Mouse (Mus musculus) liver (tissue): ENCODE data around the gene D17H6S53E.

Source experiments
- DNase-seq: peaks from one replicate; pipeline ENCODE4 v3.0.0-alpha.2; 2020; ENCODE audit warnings: mixed read lengths

Gene D17H6S53E

GRCm38 (mm10) chr17:35126206-35126611 lies at the start of gene D17H6S53E:
TSS of gene D17H6S53E (plus strand) at chr17:35126373.
- DNase-seq: peak; percentile 89

GRCm38 (mm10) chr17:35076507-35077176 lies 49.5 kb upstream of the D17H6S53E start, which contains the start of gene Ly6g6e:
TSS of gene Ly6g6e (plus strand) at chr17:35076902.
- no peak for DNase-seq

DNA sequence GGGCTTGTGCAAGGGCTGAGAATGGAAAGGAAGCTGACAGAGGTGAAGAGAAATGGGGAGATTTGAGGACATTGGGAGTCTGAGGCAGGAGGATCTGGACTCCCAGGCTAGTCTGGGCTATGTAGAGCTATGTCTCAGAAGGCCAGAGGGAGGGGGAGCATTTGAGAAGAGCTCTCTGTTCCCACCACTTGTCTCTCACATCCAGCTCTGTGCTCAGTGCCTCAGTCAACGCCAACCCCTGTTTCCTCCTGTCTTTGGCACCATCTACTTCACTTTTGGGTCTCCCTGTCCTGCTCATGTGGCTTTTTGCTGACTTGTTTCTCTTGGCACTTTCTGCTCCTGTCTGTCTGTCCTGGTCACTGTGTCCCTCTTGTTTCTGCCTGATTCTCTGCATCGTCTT lies 48.9 kb upstream of the D17H6S53E start:
- DNase-seq: no peak

DNA sequence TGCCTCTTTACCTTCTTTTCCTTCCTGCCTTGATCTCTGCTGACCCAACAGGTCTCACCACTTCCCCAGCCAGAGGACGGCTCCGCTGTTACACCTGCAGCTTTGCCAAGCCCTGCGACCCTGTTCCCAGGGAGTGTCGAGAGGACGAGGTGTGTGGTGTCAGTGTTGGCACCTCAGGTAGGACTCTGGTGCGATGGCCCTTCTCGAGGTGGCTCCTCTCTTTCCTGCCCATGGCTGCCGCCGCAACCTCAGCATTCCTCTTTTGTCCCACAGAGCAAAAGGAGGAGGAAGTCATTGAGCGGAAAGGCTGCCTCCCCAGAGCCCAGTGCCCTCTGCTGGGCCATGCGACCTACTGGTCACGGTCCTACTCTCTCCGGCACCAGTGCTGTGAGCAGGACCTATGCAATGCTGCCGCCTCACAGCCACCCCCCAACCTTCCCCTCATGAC lies 48.4 kb upstream of the D17H6S53E start, which contains the start of gene Ly6g6d:
Gene Ly6g6d, minus strand, starts transcription at position 280 of the 448 bp plus-strand sequence.
- peak; percentile 45 for DNase-seq

DNA sequence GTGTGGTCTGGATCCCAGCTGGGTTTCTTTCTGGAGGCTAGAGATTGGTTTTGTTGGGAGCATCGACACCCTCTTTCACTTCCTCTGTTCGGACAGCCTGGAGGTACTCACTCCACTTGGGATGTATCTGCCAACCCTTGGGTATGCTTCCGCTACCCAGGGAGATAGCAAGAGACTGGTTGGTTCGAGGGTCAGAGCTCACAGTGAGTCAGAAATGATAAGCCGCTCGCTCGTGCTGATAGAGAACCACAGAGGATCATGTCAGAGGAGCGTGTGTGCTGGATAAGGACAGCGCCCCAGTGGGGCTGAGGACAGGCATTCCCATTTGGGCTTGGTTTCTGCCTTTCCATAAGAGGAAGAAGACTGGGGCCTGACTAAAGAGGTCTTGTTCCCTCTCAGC lies 46.4 kb upstream of the D17H6S53E start:
- peak; percentile 85 for DNase-seq

- no peak for DNase-seq
These were observed 45.9 kb upstream of the D17H6S53E start for GRCm38 (mm10) chr17:35080248-35080647.

DNA sequence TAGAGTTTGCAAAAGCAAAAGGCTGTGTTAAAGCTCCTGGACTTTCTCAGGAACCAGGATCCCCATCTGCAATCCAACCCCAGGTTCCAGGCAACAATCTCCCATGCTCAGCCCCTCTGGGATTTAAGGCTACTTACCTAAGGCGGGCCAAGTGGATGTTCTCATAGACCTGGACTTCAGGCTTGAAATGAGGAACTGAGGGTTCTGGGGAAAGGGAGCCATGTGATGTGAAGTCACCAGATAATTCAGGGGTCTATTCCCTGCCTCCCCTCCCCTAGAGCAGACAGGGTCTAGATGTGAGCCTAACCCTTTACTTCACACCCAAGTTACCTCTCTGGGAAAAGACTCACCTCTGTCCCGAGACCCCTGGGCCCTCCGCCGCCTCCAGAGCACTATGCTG lies 45.5 kb upstream of the D17H6S53E start:
- no peak for DNase-seq

- no peak for DNase-seq
These were observed 43.2 kb upstream of the D17H6S53E start for GRCm38 (mm10) chr17:35082841-35083576.

DNA sequence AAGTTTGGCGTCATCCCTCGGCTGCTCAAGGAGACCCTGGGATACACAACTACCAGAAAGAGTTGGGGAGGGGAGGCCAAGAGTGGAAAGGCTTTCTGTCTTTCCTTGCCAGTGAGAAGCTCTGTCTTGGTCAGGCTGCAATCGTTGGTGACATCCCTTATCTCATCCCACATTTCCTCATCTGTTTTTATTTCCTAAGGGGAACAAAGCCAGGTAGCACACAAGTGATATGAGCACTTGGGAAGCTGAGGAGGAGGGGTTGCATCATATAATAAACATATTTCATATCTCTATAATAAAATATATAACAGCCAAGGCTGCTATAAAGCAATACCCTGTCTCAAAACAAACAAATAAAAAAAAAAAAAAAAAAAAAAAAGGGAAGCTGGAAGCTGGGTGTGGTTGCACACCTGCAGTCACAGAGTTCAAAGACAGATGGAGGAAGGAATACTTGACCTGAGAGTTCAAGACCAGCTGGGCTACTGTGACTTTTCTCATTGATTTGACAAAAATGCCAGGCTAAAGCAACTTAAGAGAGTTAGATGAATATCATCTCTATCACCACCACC lies 42.2 kb upstream of the D17H6S53E start:
- DNase-seq: no peak

DNA sequence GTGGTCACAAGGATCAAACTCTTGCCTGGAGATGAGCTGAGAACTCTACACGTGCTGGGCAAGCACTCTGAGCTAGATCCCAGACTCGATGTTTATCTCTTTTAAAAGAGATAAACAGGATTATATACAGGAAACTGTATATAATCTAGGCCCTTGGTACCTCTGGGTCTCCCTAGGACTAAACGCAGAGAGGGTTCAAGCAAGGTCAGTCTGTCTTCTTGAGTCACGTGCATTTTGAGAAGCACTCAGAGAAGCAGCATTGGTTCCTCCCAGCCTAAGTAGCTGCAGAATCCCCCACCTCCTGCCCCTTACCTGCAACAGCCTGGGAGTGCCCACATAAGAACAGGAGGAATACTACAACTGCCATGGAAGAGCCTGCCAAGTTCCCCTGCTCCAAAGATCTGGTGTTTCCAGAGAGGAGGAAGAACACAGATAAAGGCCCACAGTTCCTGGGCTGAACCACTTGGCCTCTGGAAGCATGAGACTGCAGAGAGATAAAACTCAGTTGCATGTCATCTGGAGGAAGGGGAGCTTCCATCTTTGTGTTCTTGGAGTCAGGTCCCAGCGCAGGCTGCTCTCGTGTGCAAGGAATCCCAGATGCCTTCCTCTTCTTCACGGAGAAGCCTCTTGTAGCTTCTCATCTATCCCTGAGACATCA lies 40.8 kb upstream of the D17H6S53E start, which contains the start of gene Ly6g6f:
Gene Ly6g6f, minus strand, starts transcription at position 403 of the 658 bp plus-strand sequence.
- DNase-seq: no peak

GRCm38 (mm10) chr17:35088151-35088550 lies 38.0 kb upstream of the D17H6S53E start:
- no peak for DNase-seq

DNA sequence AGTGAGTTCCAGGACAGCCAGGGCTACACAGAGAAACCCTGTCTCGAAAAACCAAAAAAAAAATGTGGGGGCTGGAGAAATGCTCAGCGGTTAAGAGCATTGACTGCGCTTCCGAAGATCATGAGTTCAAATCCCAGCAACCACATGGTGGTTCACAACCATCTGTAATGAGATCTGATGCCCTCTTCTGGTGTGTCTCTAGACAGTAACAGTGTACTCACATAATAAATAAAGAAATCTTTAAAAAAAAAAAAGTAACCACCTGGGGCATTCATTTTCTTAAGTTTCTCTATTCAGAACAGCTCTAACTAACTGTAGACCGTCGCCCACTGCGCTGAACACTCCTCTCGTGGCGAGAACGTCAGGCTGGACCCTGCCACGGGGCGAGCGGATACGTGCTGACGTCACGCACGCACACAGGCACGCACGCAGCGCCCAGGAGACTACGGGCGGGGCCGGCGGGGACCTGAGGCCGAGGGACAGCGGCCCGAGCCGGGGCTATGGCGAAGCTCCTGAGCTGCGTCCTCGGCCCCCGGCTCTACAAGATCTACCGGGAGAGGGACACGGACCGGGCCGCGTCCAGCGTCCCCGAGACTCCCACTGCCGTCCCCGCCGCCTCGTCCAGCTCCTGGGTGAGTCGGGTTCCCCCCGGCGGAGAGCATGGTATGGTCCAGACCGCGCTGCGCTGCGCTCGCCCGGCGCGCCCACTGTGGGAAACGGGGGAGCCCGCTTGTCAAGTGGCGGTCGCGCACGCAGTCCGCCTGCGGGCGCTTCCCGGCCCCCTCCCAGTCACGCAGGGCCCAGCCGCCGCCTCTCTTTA lies 37.1 kb upstream of the D17H6S53E start, which contains the start of gene Abhd16a:
Gene Abhd16a, plus strand, starts transcription at position 439 of the 820 bp plus-strand sequence.
- peak; percentile 94 for DNase-seq

- peak; percentile 68 for DNase-seq
These were observed 35.8 kb upstream of the D17H6S53E start for GRCm38 (mm10) chr17:35090166-35090932.

GRCm38 (mm10) chr17:35092403-35093198 lies 33.6 kb upstream of the D17H6S53E start:
- DNase-seq: no peak

DNA sequence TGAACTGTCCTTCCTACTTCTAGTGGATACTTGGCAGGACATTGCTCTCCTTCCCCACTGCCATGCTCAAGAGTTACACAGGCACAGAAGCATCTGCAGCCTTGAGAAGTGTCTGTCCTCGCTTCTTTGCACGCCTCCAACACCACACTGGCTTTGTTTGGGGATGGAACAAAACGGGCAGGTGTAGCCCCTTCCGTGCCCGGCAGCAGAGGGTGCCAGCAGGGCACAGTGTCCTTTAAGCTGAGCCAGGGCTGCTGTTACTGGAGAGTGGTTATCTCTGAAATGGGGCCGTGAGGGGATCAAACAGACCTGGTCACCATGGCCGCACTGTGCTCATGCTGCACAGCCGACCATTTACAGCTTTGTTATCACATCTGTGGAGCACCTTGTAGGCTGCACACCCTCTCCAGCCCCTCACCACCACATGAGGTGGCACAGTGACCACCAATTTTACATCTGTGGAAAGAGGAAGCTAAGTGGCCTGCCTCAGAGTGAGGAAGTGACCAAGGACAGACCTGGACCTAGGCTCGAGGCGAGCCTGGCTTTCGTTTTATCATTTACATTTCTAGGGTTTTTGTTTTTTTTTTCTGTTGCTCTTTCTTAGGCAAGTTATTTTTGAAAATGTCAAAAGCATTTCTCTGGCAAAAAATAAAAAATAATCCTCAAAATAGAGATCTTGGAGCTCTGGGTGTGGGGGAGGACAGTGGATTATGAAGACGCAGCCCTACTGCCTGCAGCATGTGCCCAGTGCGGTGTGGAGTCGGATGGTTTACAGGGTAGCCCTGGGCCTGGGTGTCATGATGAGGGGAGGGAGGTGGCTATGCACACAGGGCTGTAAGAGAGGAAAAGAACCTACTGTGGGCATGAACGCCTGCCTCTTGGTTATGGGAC lies 31.5 kb upstream of the D17H6S53E start:
- DNase-seq: no peak

DNA sequence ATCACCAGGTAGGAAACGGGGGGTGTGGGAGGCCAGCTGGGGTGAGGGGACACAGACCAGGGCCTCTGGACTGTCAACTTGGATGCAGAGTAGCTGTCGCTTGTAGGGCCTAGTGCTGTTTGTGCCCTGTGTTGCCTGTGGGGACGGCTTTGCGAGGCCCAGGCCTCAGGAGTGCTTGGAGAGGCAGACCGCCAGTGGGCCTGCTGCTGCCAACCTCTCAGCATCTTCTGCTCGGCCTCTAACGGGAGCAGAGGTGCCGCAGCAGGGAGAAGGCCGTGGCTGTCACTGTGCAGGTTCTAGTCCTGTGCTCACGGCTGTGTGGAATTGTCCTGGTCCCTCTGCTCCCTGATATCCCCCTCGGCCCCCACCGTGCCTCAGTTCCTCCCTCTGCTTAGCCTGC lies 29.6 kb upstream of the D17H6S53E start:
- DNase-seq: no peak

DNA sequence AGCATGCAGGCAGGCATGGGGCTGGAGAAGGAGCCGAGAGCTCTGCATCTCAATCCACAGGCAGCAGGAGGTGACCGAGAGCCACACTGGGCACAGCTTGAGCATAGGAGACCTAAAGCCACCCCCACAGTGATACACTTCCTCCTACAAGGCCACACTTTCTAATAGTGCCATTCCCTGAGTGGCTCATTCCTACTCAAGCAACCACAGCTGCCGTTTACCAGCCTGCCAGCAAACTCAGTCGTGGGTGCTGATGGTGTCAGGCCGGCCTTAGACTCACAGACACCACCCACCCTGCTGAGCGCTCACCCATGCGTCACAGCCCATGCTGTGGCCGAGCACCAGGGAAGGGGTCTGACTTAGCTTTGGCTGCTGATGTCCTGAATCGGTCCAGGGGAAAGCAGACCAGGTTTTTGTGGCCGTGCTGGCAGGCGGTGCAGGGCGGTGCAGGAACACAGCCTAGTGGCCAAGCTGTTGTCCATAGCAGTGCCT lies 29.0 kb upstream of the D17H6S53E start:
- no peak for DNase-seq

DNA sequence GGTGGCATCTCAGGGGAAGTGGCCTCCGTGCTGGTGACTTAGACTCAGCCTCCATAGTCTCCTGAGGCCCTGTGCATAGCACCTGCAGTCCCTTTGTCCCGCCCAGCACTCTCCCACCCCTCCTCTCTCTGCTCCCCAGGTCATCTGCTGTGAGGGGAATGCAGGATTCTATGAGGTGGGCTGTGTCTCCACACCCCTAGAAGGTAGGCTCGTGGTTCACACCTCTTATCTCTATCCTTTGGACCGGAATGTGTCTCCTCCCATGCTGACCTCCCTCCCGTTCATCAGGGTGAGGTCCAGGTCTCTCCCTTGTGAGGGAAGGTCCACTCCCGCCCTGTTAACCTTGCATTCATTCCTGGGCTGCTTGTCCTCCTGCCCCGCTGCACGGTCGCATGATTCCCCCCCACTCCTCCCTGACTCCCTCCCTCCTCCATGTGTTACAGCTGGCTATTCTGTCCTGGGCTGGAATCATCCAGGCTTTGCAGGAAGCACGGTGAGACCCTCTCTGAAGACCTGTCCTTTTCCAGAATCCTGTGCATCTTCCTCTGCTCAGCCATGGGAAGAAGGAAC lies 25.9 kb upstream of the D17H6S53E start:
- no peak for DNase-seq

DNA sequence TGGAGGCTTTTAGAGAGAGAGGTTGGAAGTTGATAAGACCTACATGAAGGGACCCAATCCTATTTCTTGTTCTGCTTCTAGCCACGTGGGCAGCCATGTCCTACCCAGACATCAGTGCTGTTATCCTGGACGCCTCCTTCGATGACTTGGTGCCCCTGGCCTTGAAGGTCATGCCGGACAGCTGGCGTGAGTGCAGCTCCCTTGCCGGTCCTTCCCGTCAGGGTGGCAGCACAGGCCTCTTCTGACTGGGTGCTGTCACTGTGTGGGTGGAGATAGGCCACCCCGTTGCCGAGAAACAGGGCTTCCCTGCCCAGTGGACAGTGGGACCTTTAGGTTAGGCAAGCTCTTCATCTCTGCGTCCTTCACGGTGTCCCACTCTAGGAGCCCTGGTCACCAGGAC lies 25.0 kb upstream of the D17H6S53E start:
- DNase-seq: no peak
